ENCODE assay signal across 20 mouse cellular contexts in the genomic region with DNA sequence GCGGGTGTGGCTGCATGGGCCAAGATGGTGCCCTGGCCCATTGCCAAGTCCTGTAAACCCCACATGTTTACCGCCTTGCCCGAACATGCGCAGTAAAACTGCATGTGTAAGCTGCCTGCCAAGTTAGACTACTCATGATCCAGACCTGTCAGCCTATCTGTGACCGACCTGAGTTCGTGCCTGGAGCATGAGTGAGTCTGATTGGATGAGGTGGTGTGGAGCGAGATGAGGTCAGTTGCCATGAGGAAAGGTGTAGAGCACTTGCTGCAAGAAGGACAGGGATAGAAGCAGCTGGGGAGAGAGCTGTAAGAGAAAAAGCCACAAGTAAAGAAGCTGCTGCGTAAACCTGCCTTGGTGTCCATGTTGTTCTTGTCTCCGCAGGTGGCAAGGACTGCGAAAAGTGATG.
A peak's percentile ranks its signal among the peaks of the same experiment; 100 is the strongest.
DNase-seq lines count a peak whose midpoint lies in the region; TF ChIP-seq lines count a peak whose summit lies in the region.
"Had no signal": no experiment of that assay in that cellular context is flagged by ENCODE, and none has a peak within 500 bp of the region (broad histone marks: within the 10 kb centered on the region; RNA-seq: fewer than 3 reads in every experiment).

No protein-coding gene starts in this region.

- H3K27ac ChIP-seq in ES-E14 (ENCODE audit: insufficient read depth, low read depth, low read length, poor library complexity, severe bottlenecking) = no peak overlapping the region
- no peak overlapping the region for H3K27ac ChIP-seq in heart, embryonic 10.5 days
- H3K27ac ChIP-seq: embryonic facial prominence, embryonic 13.5 days; forebrain, embryonic 13.5 days; hindbrain, embryonic 15.5 days; macrophage; midbrain, embryonic 10.5 days had no signal

- no peaks in the 10 kb centered on the region for H3K4me1 ChIP-seq in ES-E14 (ENCODE audit: control insufficient read depth in 2 of 2, insufficient read depth in 2 of 2, low read length in 2 of 2, poor library complexity in 1 of 2)
- no peaks in the 10 kb centered on the region for H3K4me1 ChIP-seq in heart, embryonic 10.5 days
- H3K4me1 ChIP-seq: embryonic facial prominence, embryonic 13.5 days; forebrain, embryonic 13.5 days; hindbrain, embryonic 15.5 days; midbrain, embryonic 10.5 days had no signal

- H3K9me3 ChIP-seq in ES-E14 (ENCODE audit: control insufficient read depth, insufficient read depth, low read depth, low read length) = no peaks in the 10 kb centered on the region
- H3K9me3 ChIP-seq in heart, embryonic 10.5 days = no peaks in the 10 kb centered on the region
- H3K9me3 ChIP-seq: embryonic facial prominence, embryonic 13.5 days; forebrain, embryonic 13.5 days; hindbrain, embryonic 15.5 days; midbrain, embryonic 10.5 days had no signal

- no peaks in the 10 kb centered on the region for H3K36me3 ChIP-seq in ES-E14 (ENCODE audit: control insufficient read depth, insufficient read depth, low read length, poor library complexity, severe bottlenecking)
- H3K36me3 ChIP-seq in splenic B cell, adult 2 months (ENCODE audit: control insufficient read depth, insufficient read depth, low read length, poor library complexity, severe bottlenecking) = no peaks in the 10 kb centered on the region
- H3K36me3 ChIP-seq in heart, embryonic 10.5 days = no peaks in the 10 kb centered on the region
- H3K36me3 ChIP-seq: embryonic facial prominence, embryonic 13.5 days; hindbrain, embryonic 15.5 days; midbrain, embryonic 10.5 days had no signal

- no peaks in the 10 kb centered on the region for H3K27me3 ChIP-seq in splenic B cell, adult 2 months (ENCODE audit: control insufficient read depth, insufficient read depth, low read length, poor library complexity, severe bottlenecking)
- H3K27me3 ChIP-seq in heart, embryonic 10.5 days (ENCODE audit: insufficient read depth, poor library complexity, severe bottlenecking) = no peaks in the 10 kb centered on the region
- H3K27me3 ChIP-seq: embryonic facial prominence, embryonic 13.5 days; forebrain, embryonic 13.5 days; hindbrain, embryonic 15.5 days had no signal

- H3K4me3 ChIP-seq in ES-E14 (ENCODE audit: insufficient read depth in 1 of 2, low read depth in 1 of 2, low read length in 2 of 2, poor library complexity in 1 of 2, severe bottlenecking in 1 of 2) = no peak overlapping the region
- H3K4me3 ChIP-seq in heart, embryonic 10.5 days = no peak overlapping the region
- H3K4me3 ChIP-seq: embryonic facial prominence, embryonic 13.5 days; erythroblast, embryonic 14.5 days; forebrain, embryonic 13.5 days; hindbrain, embryonic 15.5 days; midbrain, embryonic 10.5 days had no signal

- DNase-seq in 3134 (ENCODE audit: extremely low read depth, insufficient read length, low spot score) = peak; percentile 72
- peak; percentile 4 for DNase-seq in ES-E14 (ENCODE audit: low read depth, low spot score)
- peak; percentile 36 for DNase-seq in ZHBTc4 (ENCODE audit: low read depth, low spot score)
- peak; percentile 1 for DNase-seq in splenic B cell, adult 2 months (ENCODE audit: low read depth, low spot score)
- no peak for DNase-seq in heart, embryonic 10.5 days (ENCODE audit: low spot score)
- DNase-seq in urinary bladder, postnatal 10 days (ENCODE audit: low spot score) = no peak
- DNase-seq in thymus, postnatal 4 days = no peak
- DNase-seq: adrenal gland, postnatal 36 days; B cell, adult 2 months; cerebellum, adult 18-20 months; kidney, adult 2 months; kidney, postnatal 10 days; liver, postnatal 0 days; thymus, adult 2 months had no signal

- 85% methylated on average over 10 of the region's 10 CpGs for WGBS in heart, embryonic 10.5 days

- in situ Hi-C loops in ES-E14 (cut with MboI; ENCODE audit: low sequenced_read_pairs in 2 of 2, unreplicated experiment in 2 of 2) = no loop called here

- H3K9ac ChIP-seq in ES-E14 (ENCODE audit: insufficient read depth, low read depth, low read length, poor library complexity, severe bottlenecking) = no peak overlapping the region
- H3K9ac ChIP-seq: embryonic facial prominence, embryonic 13.5 days; forebrain, embryonic 13.5 days; hindbrain, embryonic 15.5 days; liver, postnatal 0 days had no signal

TF ChIP-seq in ES-E14, 5 proteins besides CTCF, POLR2A, EP300 and RAD21:
- TF ChIP-seq CHD2 (IDR thresholded peaks at IDR 0.05; ENCODE audit: low read depth, low read length) (no peak), ZC3H11A (IDR thresholded peaks at IDR 0.05; ENCODE audit: borderline replicate concordance, low read depth, low read length) (no peak), MAFK (IDR thresholded peaks at IDR 0.05; ENCODE audit: insufficient read depth, low read depth, low read length) (no peak), HCFC1 (IDR thresholded peaks at IDR 0.05; ENCODE audit: borderline replicate concordance, insufficient read depth, low read length) (no peak), ZNF384 (IDR thresholded peaks at IDR 0.05; ENCODE audit: low read depth, low read length) (no peak)

Comparison
In these comparisons a context has a peak if more than half of its experiments do, and no peak if none do; other contexts are left out.
1. DNase-seq: peak in 3134 (single experiment), ES-E14 (single experiment), ZHBTc4 (single experiment) and splenic B cell, adult 2 months (single experiment); none in heart, embryonic 10.5 days (single experiment), urinary bladder, postnatal 10 days (single experiment) and thymus, postnatal 4 days (single experiment).